Mouse (Mus musculus) midbrain, embryonic 16.5 days (tissue): ENCODE measurements around the gene Dpy19l1. TPM values are rescaled to one million over a fixed set of nuclear protein-coding genes. Genes with fewer than 3 reads are reported as not detected.
A peak's percentile ranks its signal among the peaks of the same experiment; 100 is the strongest.

Experiments
- ATAC-seq: fragments of 200-750 bp; cut with Nextera tagmentation; 2 replicates; pipeline ENCODE4 v1.8.0; 2017; ENCODE audit warnings: moderate TSS enrichment
- H3K27ac ChIP-seq: fragments of 300-500 bp; sonication (generic); 2 replicates; pipeline ENCODE4 v1.5.1; 2014; ENCODE audit warnings: mild to moderate bottlenecking, low read length, mixed read lengths
- H3K27me3 ChIP-seq: fragments of 300-500 bp; sonication (generic); 2 replicates; pipeline ENCODE4 v1.6.1; 2014; ENCODE audit warnings: low read depth, low read length, mixed read lengths; ENCODE audit not compliant: control insufficient read depth, insufficient read depth
- H3K36me3 ChIP-seq: fragments of 300-500 bp; sonication (generic); 2 replicates; pipeline ENCODE4 v1.6.1; 2014; ENCODE audit warnings: mild to moderate bottlenecking, low read length, moderate library complexity, mixed read lengths; ENCODE audit not compliant: control insufficient read depth, insufficient read depth
- H3K4me1 ChIP-seq: fragments of 300-500 bp; sonication (generic); 2 replicates; pipeline ENCODE4 v1.6.1; 2014; ENCODE audit warnings: mild to moderate bottlenecking, low read length, mixed read lengths; ENCODE audit not compliant: control insufficient read depth, insufficient read depth
- H3K4me2 ChIP-seq: fragments of 300-500 bp; sonication (generic); 2 replicates; pipeline ENCODE4 v1.6.1; 2014; ENCODE audit warnings: mild to moderate bottlenecking, low read length, mixed read lengths
- H3K4me3 ChIP-seq: fragments of 300-500 bp; sonication (generic); 2 replicates; pipeline ENCODE4 v1.5.1; 2014; ENCODE audit warnings: low read depth, mild to moderate bottlenecking, low read length, moderate library complexity, mixed read lengths
- H3K9ac ChIP-seq: fragments of 300-500 bp; sonication (generic); 2 replicates; pipeline ENCODE4 v1.6.1; 2014; ENCODE audit warnings: low read depth, low read length, mixed read lengths
- H3K9me3 ChIP-seq: fragments of 300-500 bp; sonication (generic); replicated peaks from 2 replicates; pipeline ENCODE4 v1.6.1; 2014; ENCODE audit warnings: mild to moderate bottlenecking, low read length, mixed read lengths; ENCODE audit not compliant: control insufficient read depth, poor library complexity, severe bottlenecking
- WGBS: fragments of 180-500 bp; shearing (Covaris S2); extraction: QIAGEN DNeasy Blood & Tissue Kit; methylation state at CpG from one replicate; pipeline ENCODE4 v1.1.7; 2014; 5-methylcytosine and 5-hydroxymethylcytosine counted together
- polyA plus RNA-seq: library from polyadenylated mRNA; unstranded; fragments of >200 nt; fragmentation: Nextera tagmentation; extraction: Ambion mirVana; gene quantifications from 2 replicates; pipeline ENCODE4 v1.2.1, GENCODE M21; 2015

Gene Dpy19l1
- polyA plus RNA-seq, 1 experiment from 2014 or later, result 7.6 TPM

GRCm38 (mm10) chr9:24506510-24506909 is 3.6 kb upstream of the Dpy19l1 start:
- Histone ChIP-seq H3K27me3 (no peaks in the 10 kb centered on the region), H3K36me3 (no peaks in the 10 kb centered on the region), H3K9ac (no peak overlapping the region), H3K27ac (no peak overlapping the region), H3K4me2 (no peak overlapping the region), H3K4me1 (peaks cover 7% of the 10 kb centered on the region), H3K4me3 (no peak overlapping the region), H3K9me3 (no peaks in the 10 kb centered on the region)
- no peak for ATAC-seq

DNA sequence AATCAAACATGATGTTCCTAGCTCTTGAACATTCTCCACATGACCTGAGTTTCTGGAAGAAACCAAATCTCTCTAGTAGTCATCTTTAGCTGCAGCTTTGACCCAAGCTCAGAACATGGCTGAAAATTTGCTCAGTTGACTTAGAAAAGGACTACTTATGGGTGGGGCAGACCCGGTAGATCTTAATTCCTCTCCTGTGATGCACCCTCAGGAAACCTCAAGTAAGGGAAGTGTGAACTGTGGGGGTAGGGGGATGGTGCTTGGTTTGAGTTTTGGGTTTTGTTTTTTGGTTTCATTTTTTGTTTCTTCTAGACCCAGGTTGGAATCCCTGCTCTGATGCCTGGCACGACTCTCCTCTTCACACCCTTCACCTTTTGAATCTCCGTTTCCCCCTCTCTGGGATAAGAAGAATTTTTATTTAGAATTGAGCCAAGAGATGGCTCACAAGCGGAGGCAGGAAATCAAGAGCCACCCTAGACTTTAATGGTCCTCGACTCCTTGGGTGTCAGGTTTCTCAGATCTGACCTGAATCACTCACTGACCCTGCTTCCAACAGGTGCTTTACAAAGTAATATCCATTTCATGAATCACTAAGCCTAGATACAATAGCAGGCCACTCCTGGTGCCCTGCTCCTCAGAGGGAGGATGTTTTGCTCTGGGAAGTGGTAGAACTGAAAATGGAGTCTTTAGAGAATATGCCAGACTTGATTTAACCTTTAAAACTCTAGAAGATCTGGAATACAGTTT is 2.2 kb upstream of the Dpy19l1 start:
- no peak overlapping the region for H3K27ac ChIP-seq
- no peak for ATAC-seq
- H3K4me3 ChIP-seq, result no peak overlapping the region
- no peaks in the 10 kb centered on the region for H3K9me3 ChIP-seq
- peaks cover 15% of the 10 kb centered on the region for H3K4me1 ChIP-seq
- H3K36me3 ChIP-seq, result no peaks in the 10 kb centered on the region
- 73% methylated on average over 5 of the region's 5 CpGs for WGBS
- H3K4me2 ChIP-seq, result no peak overlapping the region
- H3K27me3 ChIP-seq, result no peaks in the 10 kb centered on the region
- H3K9ac ChIP-seq, result no peak overlapping the region

GRCm38 (mm10) chr9:24504381-24504780 is 1.4 kb upstream of the Dpy19l1 start:
- no peak for ATAC-seq
- Histone ChIP-seq H3K4me2 (no peak overlapping the region), H3K27me3 (no peaks in the 10 kb centered on the region), H3K9me3 (no peaks in the 10 kb centered on the region), H3K36me3 (no peaks in the 10 kb centered on the region), H3K9ac (no peak overlapping the region), H3K4me1 (peaks cover 17% of the 10 kb centered on the region), H3K27ac (no peak overlapping the region), H3K4me3 (no peak overlapping the region)
- WGBS, result 67% methylated on average over 2 of the region's 2 CpGs

- peak overlapping the region; percentile 66 for H3K4me2 ChIP-seq
- no peaks in the 10 kb centered on the region for H3K9me3 ChIP-seq
- peak overlapping the region; percentile 85 for H3K4me3 ChIP-seq
- ATAC-seq, result no peak
- H3K4me1 ChIP-seq, result peaks cover 17% of the 10 kb centered on the region
- no peaks in the 10 kb centered on the region for H3K27me3 ChIP-seq
- H3K9ac ChIP-seq, result no peak overlapping the region
- 8% methylated on average over 5 of the region's 5 CpGs for WGBS
- H3K27ac ChIP-seq, result no peak overlapping the region
- H3K36me3 ChIP-seq, result no peaks in the 10 kb centered on the region
These were observed 899 bp upstream of the Dpy19l1 start for GRCm38 (mm10) chr9:24503858-24504219.

- H3K9me3 ChIP-seq, result no peaks in the 10 kb centered on the region
- H3K27ac ChIP-seq, result peak overlapping the region; percentile 85
- WGBS, result under 1% methylated on average over 29 of the region's 48 CpGs
- H3K4me1 ChIP-seq, result peaks cover 17% of the 10 kb centered on the region
- ATAC-seq, result peak; percentile 88
- no peaks in the 10 kb centered on the region for H3K36me3 ChIP-seq
- peak overlapping the region; percentile 86 for H3K9ac ChIP-seq
- peak overlapping the region; percentile 60 for H3K4me2 ChIP-seq
- peak overlapping the region; percentile 85 for H3K4me3 ChIP-seq
- H3K27me3 ChIP-seq, result no peaks in the 10 kb centered on the region
These were observed 352 bp downstream of the Dpy19l1 start for GRCm38 (mm10) chr9:24502571-24503004.

- Histone ChIP-seq H3K27ac (no peak overlapping the region), H3K4me3 (peak overlapping the region; percentile 85), H3K27me3 (no peaks in the 10 kb centered on the region), H3K9ac (peak overlapping the region; percentile 86), H3K4me2 (peak overlapping the region; percentile 60), H3K9me3 (no peaks in the 10 kb centered on the region), H3K4me1 (peaks cover 17% of the 10 kb centered on the region), H3K36me3 (no peaks in the 10 kb centered on the region)
- 42% methylated on average over 2 of the region's 2 CpGs for WGBS
- ATAC-seq, result no peak
These were observed 1.3 kb downstream of the Dpy19l1 start for GRCm38 (mm10) chr9:24501618-24502017.

GRCm38 (mm10) chr9:24496226-24496625 is 6.7 kb downstream of the Dpy19l1 start:
- Histone ChIP-seq H3K27me3 (no peaks in the 10 kb centered on the region), H3K36me3 (no peaks in the 10 kb centered on the region), H3K4me1 (peaks cover 8% of the 10 kb centered on the region), H3K27ac (no peak overlapping the region), H3K4me3 (no peak overlapping the region), H3K4me2 (no peak overlapping the region), H3K9ac (no peak overlapping the region), H3K9me3 (no peaks in the 10 kb centered on the region)
- no peak for ATAC-seq
- WGBS, result 100% methylated on average over 2 of the region's 2 CpGs

GRCm38 (mm10) chr9:24490516-24490915 is 12.4 kb downstream of the Dpy19l1 start:
- 94% methylated on average over 5 of the region's 5 CpGs for WGBS
- H3K27ac ChIP-seq, result no peak overlapping the region
- H3K27me3 ChIP-seq, result no peaks in the 10 kb centered on the region
- H3K4me2 ChIP-seq, result no peak overlapping the region
- no peaks in the 10 kb centered on the region for H3K9me3 ChIP-seq
- no peaks in the 10 kb centered on the region for H3K4me1 ChIP-seq
- H3K9ac ChIP-seq, result no peak overlapping the region
- H3K36me3 ChIP-seq, result no peaks in the 10 kb centered on the region
- ATAC-seq, result no peak
- no peak overlapping the region for H3K4me3 ChIP-seq

DNA sequence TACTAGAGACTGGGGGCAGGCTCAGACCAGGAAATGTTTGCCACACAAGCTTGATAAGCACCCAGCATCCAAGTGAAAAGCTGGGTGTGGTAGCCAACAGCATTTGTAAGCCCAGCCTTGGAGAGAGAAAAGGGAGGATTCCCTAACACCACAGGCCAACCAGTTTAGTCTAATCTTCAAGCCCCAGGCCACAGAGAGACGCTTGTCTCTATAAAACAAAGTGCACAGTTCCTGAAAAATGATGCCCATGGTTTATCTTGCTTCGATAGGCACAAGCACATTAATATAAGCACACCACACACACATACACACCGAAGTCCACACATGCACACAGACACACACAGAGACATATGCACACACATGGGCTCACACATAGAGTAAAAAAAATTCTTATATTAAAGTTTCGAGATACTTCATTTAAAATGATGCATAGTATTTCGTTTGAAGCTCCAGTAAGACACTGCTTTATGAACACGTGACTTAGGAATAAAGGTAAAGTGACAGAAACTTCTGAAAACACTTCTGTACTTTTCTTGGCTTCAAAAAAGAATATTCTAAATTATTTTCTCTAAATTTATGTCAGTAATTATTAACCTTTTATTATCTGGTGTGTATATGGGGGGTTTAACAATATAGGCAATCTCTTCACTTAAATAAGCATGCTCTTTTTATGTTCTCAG is 14.4 kb downstream of the Dpy19l1 start:
- ATAC-seq, result no peak
- Histone ChIP-seq H3K4me1 (no peaks in the 10 kb centered on the region), H3K27ac (no peak overlapping the region), H3K27me3 (no peaks in the 10 kb centered on the region), H3K9me3 (no peaks in the 10 kb centered on the region), H3K4me3 (no peak overlapping the region), H3K36me3 (no peaks in the 10 kb centered on the region), H3K9ac (no peak overlapping the region), H3K4me2 (no peak overlapping the region)
- 91% methylated on average over 6 of the region's 6 CpGs for WGBS
